Mouse (Mus musculus): ENCODE measurements around the gene Acad12. TPM values are rescaled to one million over a fixed set of nuclear protein-coding genes. Genes with fewer than 3 reads are reported as not detected.

The Acad12 gene
- polyA plus RNA-seq, 1 experiment from 2014 or later, result 5.4 TPM

DNA sequence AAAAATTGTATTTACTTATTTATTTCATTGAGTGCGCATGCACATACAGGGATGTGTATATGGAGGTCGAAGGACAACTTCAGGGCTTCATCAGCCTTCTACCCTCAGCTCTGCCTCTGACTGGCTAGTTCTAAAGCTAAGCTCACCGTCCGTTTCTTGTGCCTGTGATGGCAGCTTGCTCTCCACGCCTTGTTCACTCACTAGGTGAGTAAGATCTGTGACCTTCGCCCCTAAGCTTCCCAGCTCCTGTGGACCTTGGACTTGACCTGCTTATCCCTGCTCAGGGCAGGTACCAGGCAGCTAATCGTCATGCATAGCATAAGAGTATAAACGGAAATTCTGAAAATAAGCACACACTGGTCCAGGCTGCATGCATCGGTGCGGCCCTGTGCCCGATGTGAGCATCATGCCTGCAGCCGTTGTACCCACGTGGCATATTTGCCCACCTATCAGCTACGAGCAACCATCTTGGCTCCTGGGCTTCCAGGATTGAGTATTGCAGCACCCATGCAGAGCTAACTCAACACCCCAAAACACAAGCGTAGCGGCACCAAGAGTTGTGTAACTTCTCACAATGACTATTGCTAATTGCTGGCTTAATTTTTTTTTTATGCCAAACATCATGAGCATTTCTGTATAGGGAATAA lies 52.6 kb downstream of the Acad12 start:
- Histone ChIP-seq H3K27ac (ENCODE audit: low read depth, low read length) (no peak overlapping the region), H3K27me3 (ENCODE audit: control insufficient read depth, insufficient read depth, low read length) (no peaks in the 10 kb centered on the region)
- 85% methylated on average over 16 of the region's 16 CpGs for WGBS (ENCODE audit: insufficient replicate concordance)

GRCm38 (mm10) chr5:121564468-121564895 lies 54.3 kb downstream of the Acad12 start:
- ATAC-seq (replicated peaks; ENCODE audit: insufficient number of reproducible peaks, low FRiP score, low TSS enrichment), result no peak
- peak overlapping the region; percentile 56 for H3K4me2 ChIP-seq
- H3K9ac ChIP-seq (ENCODE audit: low read depth, low read length), result 0 out of 2 replicates have a peak overlapping the region, but pooled peaks have one; percentile 52
- WGBS (ENCODE audit: insufficient replicate concordance), result 9% methylated on average over 11 of the region's 11 CpGs
- no peaks in the 10 kb centered on the region for H3K27me3 ChIP-seq (ENCODE audit: control insufficient read depth, insufficient read depth, low read length)
- peaks cover 5% of the 10 kb centered on the region; the same call in 1 of the 2 replicates for H3K4me1 ChIP-seq (ENCODE audit: control insufficient read depth, insufficient read depth, low read length)
- no peaks in the 10 kb centered on the region for H3K9me3 ChIP-seq (replicated peaks; ENCODE audit: control insufficient read depth, low read length)
- no peaks in the 10 kb centered on the region for H3K36me3 ChIP-seq (ENCODE audit: control insufficient read depth, insufficient read depth, low read length)
- no peak overlapping the region for H3K27ac ChIP-seq (ENCODE audit: low read depth, low read length)
- H3K4me3 ChIP-seq (ENCODE audit: low read depth, low read length), result no peak overlapping the region

More for the DNA sequence above, 52.6 kb downstream of the Acad12 start:
- no peak overlapping the region for H3K9ac ChIP-seq (ENCODE audit: low read depth, low read length)
- peaks cover 5% of the 10 kb centered on the region; the same call in 1 of the 2 replicates for H3K4me1 ChIP-seq (ENCODE audit: control insufficient read depth, insufficient read depth, low read length)
- H3K4me2 ChIP-seq, result no peak overlapping the region
- H3K36me3 ChIP-seq (ENCODE audit: control insufficient read depth, insufficient read depth, low read length), result no peaks in the 10 kb centered on the region
- no peaks in the 10 kb centered on the region for H3K9me3 ChIP-seq (replicated peaks; ENCODE audit: control insufficient read depth, low read length)
- no peak for ATAC-seq (replicated peaks; ENCODE audit: insufficient number of reproducible peaks, low FRiP score, low TSS enrichment)
- H3K4me3 ChIP-seq (ENCODE audit: low read depth, low read length), result no peak overlapping the region

GRCm38 (mm10) chr5:121562436-121562835 lies 56.3 kb downstream of the Acad12 start:
- no peak for ATAC-seq (replicated peaks; ENCODE audit: insufficient number of reproducible peaks, low FRiP score, low TSS enrichment)
- WGBS (ENCODE audit: insufficient replicate concordance), result 91% methylated on average over 3 of the region's 3 CpGs
- no peak overlapping the region for H3K4me3 ChIP-seq (ENCODE audit: low read depth, low read length)
- no peaks in the 10 kb centered on the region for H3K9me3 ChIP-seq (replicated peaks; ENCODE audit: control insufficient read depth, low read length)
- no peaks in the 10 kb centered on the region for H3K27me3 ChIP-seq (ENCODE audit: control insufficient read depth, insufficient read depth, low read length)
- no peak overlapping the region for H3K27ac ChIP-seq (ENCODE audit: low read depth, low read length)
- H3K4me2 ChIP-seq, result no peak overlapping the region
- H3K4me1 ChIP-seq (ENCODE audit: control insufficient read depth, insufficient read depth, low read length), result peaks cover 5% of the 10 kb centered on the region; the same call in 1 of the 2 replicates
- no peak overlapping the region for H3K9ac ChIP-seq (ENCODE audit: low read depth, low read length)
- no peaks in the 10 kb centered on the region for H3K36me3 ChIP-seq (ENCODE audit: control insufficient read depth, insufficient read depth, low read length)

- Histone ChIP-seq H3K27me3 (ENCODE audit: control insufficient read depth, insufficient read depth, low read length) (no peaks in the 10 kb centered on the region), H3K4me1 (ENCODE audit: control insufficient read depth, insufficient read depth, low read length) (peaks cover 6% of the 10 kb centered on the region), H3K9me3 (replicated peaks; ENCODE audit: control insufficient read depth, low read length) (no peaks in the 10 kb centered on the region), H3K4me3 (ENCODE audit: low read depth, low read length) (no peak overlapping the region), H3K4me2 (no peak overlapping the region), H3K27ac (ENCODE audit: low read depth, low read length) (no peak overlapping the region), H3K36me3 (ENCODE audit: control insufficient read depth, insufficient read depth, low read length) (no peaks in the 10 kb centered on the region), H3K9ac (ENCODE audit: low read depth, low read length) (no peak overlapping the region)
- no peak for ATAC-seq (replicated peaks; ENCODE audit: insufficient number of reproducible peaks, low FRiP score, low TSS enrichment)
- WGBS (ENCODE audit: insufficient replicate concordance), result 79% methylated on average over 7 of the region's 7 CpGs
Observed at GRCm38 (mm10) chr5:121549196-121549595, 69.5 kb downstream of the Acad12 start.

- Histone ChIP-seq H3K4me2 (peak overlapping the region; percentile 93; the same call in 1 of the 2 replicates), H3K36me3 (ENCODE audit: control insufficient read depth, insufficient read depth, low read length) (no peaks in the 10 kb centered on the region), H3K9me3 (replicated peaks; ENCODE audit: control insufficient read depth, low read length) (no peaks in the 10 kb centered on the region), H3K27me3 (ENCODE audit: control insufficient read depth, insufficient read depth, low read length) (no peaks in the 10 kb centered on the region), H3K27ac (ENCODE audit: low read depth, low read length) (peak overlapping the region; percentile 25; the same call in 1 of the 2 replicates), H3K4me3 (ENCODE audit: low read depth, low read length) (no peak overlapping the region), H3K4me1 (ENCODE audit: control insufficient read depth, insufficient read depth, low read length) (peaks cover 9% of the 10 kb centered on the region), H3K9ac (ENCODE audit: low read depth, low read length) (no peak overlapping the region)
- ATAC-seq (replicated peaks; ENCODE audit: insufficient number of reproducible peaks, low FRiP score, low TSS enrichment), result no peak
- 90% methylated on average over 3 of the region's 3 CpGs for WGBS (ENCODE audit: insufficient replicate concordance)
Observed at GRCm38 (mm10) chr5:121547084-121547483, 71.7 kb downstream of the Acad12 start.

Other genes with a start within 250 kb of the Acad12 start
- 60.6 and 69.8 TPM in 2 replicates for gene Trafd1, start 233.3 kb downstream of the Acad12 start, polyA plus RNA-seq (2014; fragmentation: Nextera tagmentation; extraction: Ambion mirVana)
- 37.2 and 43.8 TPM in 2 replicates for gene Naa25, start 221.0 kb downstream of the Acad12 start, polyA plus RNA-seq (2014; fragmentation: Nextera tagmentation; extraction: Ambion mirVana)
- 3.5 and 4.0 TPM in 2 replicates for gene Tmem116, start 167.0 kb downstream of the Acad12 start, polyA plus RNA-seq (2014; fragmentation: Nextera tagmentation; extraction: Ambion mirVana)
- 137 and 153 TPM in 2 replicates for gene Erp29, start 166.4 kb downstream of the Acad12 start, polyA plus RNA-seq (2014; fragmentation: Nextera tagmentation; extraction: Ambion mirVana)
- 0.29 and 0.45 TPM in 2 replicates for gene Adam1b, start 115.5 kb downstream of the Acad12 start, polyA plus RNA-seq (2014; fragmentation: Nextera tagmentation; extraction: Ambion mirVana)
- 1.0 and 1.3 TPM in 2 replicates for gene Adam1a, start 73.5 kb downstream of the Acad12 start, polyA plus RNA-seq (2014; fragmentation: Nextera tagmentation; extraction: Ambion mirVana)
- not detected in 2 replicates for gene Gm42878, start 73.5 kb downstream of the Acad12 start, polyA plus RNA-seq (2014; fragmentation: Nextera tagmentation; extraction: Ambion mirVana)
- gene Mapkapk5, start 73.0 kb downstream of the Acad12 start, polyA plus RNA-seq (2014; fragmentation: Nextera tagmentation; extraction: Ambion mirVana), result 43.6 and 45.7 TPM in 2 replicates
- 24.6 and 39.3 TPM in 2 replicates for gene Aldh2, start 25.1 kb downstream of the Acad12 start, polyA plus RNA-seq (2014; fragmentation: Nextera tagmentation; extraction: Ambion mirVana)
- gene Acad10, start 41.6 kb upstream of the Acad12 start, polyA plus RNA-seq (2014; fragmentation: Nextera tagmentation; extraction: Ambion mirVana), result 1.1 and 1.5 TPM in 2 replicates
- gene Brap, start 41.6 kb upstream of the Acad12 start, polyA plus RNA-seq (2014; fragmentation: Nextera tagmentation; extraction: Ambion mirVana), result 23.9 and 30.7 TPM in 2 replicates
- gene Atxn2, start 92.4 kb upstream of the Acad12 start, polyA plus RNA-seq (2014; fragmentation: Nextera tagmentation; extraction: Ambion mirVana), result 76.9 and 80.6 TPM in 2 replicates
- gene Sh2b3, start 218.7 kb upstream of the Acad12 start, polyA plus RNA-seq (2014; fragmentation: Nextera tagmentation; extraction: Ambion mirVana), result 16.8 and 17.2 TPM in 2 replicates
- gene Pheta1, start 230.0 kb upstream of the Acad12 start, polyA plus RNA-seq (2014; fragmentation: Nextera tagmentation; extraction: Ambion mirVana), result 10.6 and 11.8 TPM in 2 replicates